Mouse (Mus musculus) limb, embryonic 10.5 days (tissue): ENCODE data around the gene D930020B18Rik. TPM values are rescaled to one million over a fixed set of nuclear protein-coding genes. Genes with fewer than 3 reads are reported as not detected.

ENCODE experiments used
- DNase-seq: peaks from one replicate; pipeline ENCODE4 v3.0.0-alpha.2; 2017; ENCODE audit warnings: low spot score
- H3K27ac ChIP-seq: fragments of 300-500 bp; sonication (generic); 2 replicates; pipeline ENCODE4 v1.5.1; 2016; ENCODE audit warnings: mild to moderate bottlenecking
- H3K27me3 ChIP-seq: fragments of 300-500 bp; sonication (generic); 2 replicates; pipeline ENCODE4 v1.6.1; 2016; ENCODE audit warnings: low read depth, mild to moderate bottlenecking; ENCODE audit not compliant: poor library complexity, severe bottlenecking
- H3K36me3 ChIP-seq: fragments of 300-500 bp; sonication (generic); 2 replicates; pipeline ENCODE4 v1.6.1; 2016; ENCODE audit warnings: mild to moderate bottlenecking, moderate library complexity
- H3K4me1 ChIP-seq: fragments of 300-500 bp; sonication (generic); 2 replicates; pipeline ENCODE4 v1.6.1; 2016
- H3K4me3 ChIP-seq: fragments of 300-500 bp; sonication (generic); 2 replicates; pipeline ENCODE4 v1.5.1; 2016; ENCODE audit warnings: mild to moderate bottlenecking, moderate library complexity
- H3K9me3 ChIP-seq: fragments of 300-500 bp; sonication (generic); replicated peaks from 2 replicates; pipeline ENCODE4 v1.6.1; 2016; ENCODE audit warnings: mild to moderate bottlenecking
- WGBS: fragments of 180-500 bp; shearing (Covaris S2); methylation state at CpG from one replicate; pipeline ENCODE4 v1.1.7; 2016; 5-methylcytosine and 5-hydroxymethylcytosine counted together
- polyA plus RNA-seq: library from polyadenylated mRNA; unstranded; fragments of >200 nt; fragmentation: Nextera tagmentation; extraction: Ambion mirVana; gene quantifications from 2 replicates; pipeline ENCODE4 v1.2.1, GENCODE M21; 2016

D930020B18Rik gene
- polyA plus RNA-seq, 1 experiment from 2014 or later: 0.53 TPM

DNA sequence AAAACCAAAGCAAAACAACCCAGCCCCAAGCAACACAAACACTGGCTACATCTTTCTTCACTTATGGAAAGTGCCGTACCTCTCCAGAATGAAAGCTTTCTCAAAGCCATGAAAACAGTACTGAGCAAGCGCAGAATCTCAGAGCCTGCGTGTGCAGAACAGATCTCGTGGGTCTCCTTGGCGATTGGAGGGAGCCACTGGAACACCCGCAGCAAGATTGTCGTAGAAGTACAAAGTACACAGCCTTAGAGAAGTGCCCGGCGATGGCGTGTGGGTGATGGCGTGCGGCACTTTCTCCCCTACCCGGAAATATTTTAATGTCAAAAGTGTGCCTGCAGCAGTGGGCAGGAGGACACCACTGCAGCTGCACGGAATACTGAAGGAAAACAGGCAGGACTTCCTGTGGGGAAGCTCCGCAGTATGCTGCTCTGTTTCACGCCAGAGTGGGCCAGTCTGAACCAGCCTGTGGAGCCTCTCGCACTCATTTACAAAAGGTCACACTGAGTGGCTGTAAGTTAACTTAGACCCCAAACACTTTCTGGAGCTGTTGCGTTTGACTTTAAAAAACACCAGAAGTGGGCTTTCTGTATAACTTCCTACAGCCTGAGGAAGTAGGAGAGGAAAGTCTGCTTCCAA is 51.7 kb downstream of the D930020B18Rik start:
- Histone ChIP-seq H3K27me3 (no peaks in the 10 kb centered on the region), H3K4me3 (peak overlapping the region; percentile 25; the same call in 1 of the 2 replicates), H3K4me1 (peaks cover 22% of the 10 kb centered on the region), H3K27ac (peak overlapping the region; percentile 36; the same call in 1 of the 2 replicates), H3K36me3 (no peaks in the 10 kb centered on the region), H3K9me3 (no peaks in the 10 kb centered on the region)
- WGBS: 58% methylated on average over 18 of the region's 18 CpGs
- DNase-seq: no peak

DNA sequence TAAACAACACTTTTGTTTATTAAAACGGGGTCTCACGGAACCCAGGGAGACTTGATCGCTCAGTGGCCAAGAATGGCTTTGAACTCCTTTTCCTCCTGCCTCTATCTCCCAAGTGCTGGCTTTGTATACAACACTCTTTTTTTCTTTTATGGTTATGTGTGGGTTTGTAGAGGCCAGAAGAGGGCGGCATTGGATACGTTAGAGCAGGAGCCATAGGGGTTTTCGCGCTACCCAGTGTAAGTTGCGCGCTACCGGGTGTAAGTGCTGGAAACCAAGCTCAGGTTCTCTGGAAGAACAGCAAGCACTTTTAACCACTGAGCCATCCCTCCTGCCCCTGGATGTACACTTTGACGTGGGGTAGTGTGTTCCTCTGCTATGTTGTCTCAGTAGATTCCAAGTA is 53.2 kb downstream of the D930020B18Rik start:
- Histone ChIP-seq H3K4me1 (peaks cover 21% of the 10 kb centered on the region), H3K9me3 (no peaks in the 10 kb centered on the region), H3K27me3 (no peaks in the 10 kb centered on the region), H3K4me3 (no peak overlapping the region), H3K36me3 (no peaks in the 10 kb centered on the region), H3K27ac (no peak overlapping the region)
- no peak for DNase-seq
- WGBS: 76% methylated on average over 11 of the region's 11 CpGs

DNA sequence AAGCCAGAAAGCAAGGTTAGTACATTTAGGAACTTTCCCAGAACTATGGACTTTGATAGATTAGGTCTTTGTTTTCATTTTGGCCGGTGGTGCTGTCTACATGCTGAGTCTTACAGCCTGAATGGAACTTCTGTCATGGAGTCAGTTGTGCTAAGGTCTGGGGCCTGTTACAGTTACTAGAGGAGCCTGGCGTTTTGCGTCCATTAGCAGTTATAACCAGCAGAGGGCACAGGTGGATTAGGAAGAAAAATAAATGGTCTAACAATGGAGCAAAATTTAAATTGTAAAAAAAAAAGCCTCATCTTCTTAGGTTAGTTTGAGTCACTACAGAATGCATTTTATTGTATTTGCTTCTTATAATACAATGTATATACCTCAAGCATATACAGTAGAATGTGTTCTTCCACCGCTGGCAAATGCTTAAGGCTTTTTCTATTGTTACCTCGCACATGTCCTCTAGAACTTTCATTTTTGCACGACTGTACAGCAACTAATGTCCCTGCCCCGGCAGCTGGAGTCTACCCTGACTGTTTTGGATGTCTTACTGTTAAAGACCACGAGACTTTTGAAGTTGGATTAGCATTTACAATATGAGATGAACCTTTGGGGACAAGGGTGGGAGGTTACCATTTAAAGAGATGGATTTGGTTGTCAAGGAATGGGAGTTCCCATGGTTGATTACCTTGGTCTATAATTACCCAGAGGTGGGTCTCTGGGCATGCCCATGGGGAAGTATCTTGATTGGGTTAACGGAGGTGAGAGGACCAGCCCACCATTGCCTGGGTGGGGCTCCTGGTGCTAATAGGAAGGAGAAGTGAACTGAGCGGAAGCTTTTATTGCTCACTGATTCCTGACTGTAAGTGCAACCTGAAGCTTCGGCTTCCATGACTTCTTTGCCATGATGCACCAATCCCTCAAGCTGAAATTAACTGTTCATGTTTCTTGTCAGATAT is 60.2 kb downstream of the D930020B18Rik start:
- DNase-seq: no peak
- Histone ChIP-seq H3K27me3 (no peaks in the 10 kb centered on the region), H3K27ac (no peak overlapping the region), H3K4me1 (no peaks in the 10 kb centered on the region), H3K4me3 (no peak overlapping the region), H3K9me3 (no peaks in the 10 kb centered on the region), H3K36me3 (no peaks in the 10 kb centered on the region)
- 66% methylated on average over 11 of the region's 11 CpGs for WGBS

GRCm38 (mm10) chr10:121703619-121704018 is 62.2 kb downstream of the D930020B18Rik start:
- 87% methylated on average over 6 of the region's 6 CpGs for WGBS

GRCm38 (mm10) chr10:121704871-121705270 is 63.5 kb downstream of the D930020B18Rik start:
- H3K27ac ChIP-seq: no peak overlapping the region
- no peak for DNase-seq
- H3K4me3 ChIP-seq: no peak overlapping the region
- WGBS: 95% methylated on average over 6 of the region's 6 CpGs
- H3K36me3 ChIP-seq: no peaks in the 10 kb centered on the region
- H3K27me3 ChIP-seq: no peaks in the 10 kb centered on the region
- H3K4me1 ChIP-seq: no peaks in the 10 kb centered on the region
- no peaks in the 10 kb centered on the region for H3K9me3 ChIP-seq

More at GRCm38 (mm10) chr10:121703619-121704018, 62.2 kb downstream of the D930020B18Rik start:
- Histone ChIP-seq H3K4me3 (no peak overlapping the region), H3K27me3 (no peaks in the 10 kb centered on the region), H3K27ac (no peak overlapping the region), H3K9me3 (no peaks in the 10 kb centered on the region), H3K36me3 (no peaks in the 10 kb centered on the region), H3K4me1 (no peaks in the 10 kb centered on the region)
- no peak for DNase-seq

DNA sequence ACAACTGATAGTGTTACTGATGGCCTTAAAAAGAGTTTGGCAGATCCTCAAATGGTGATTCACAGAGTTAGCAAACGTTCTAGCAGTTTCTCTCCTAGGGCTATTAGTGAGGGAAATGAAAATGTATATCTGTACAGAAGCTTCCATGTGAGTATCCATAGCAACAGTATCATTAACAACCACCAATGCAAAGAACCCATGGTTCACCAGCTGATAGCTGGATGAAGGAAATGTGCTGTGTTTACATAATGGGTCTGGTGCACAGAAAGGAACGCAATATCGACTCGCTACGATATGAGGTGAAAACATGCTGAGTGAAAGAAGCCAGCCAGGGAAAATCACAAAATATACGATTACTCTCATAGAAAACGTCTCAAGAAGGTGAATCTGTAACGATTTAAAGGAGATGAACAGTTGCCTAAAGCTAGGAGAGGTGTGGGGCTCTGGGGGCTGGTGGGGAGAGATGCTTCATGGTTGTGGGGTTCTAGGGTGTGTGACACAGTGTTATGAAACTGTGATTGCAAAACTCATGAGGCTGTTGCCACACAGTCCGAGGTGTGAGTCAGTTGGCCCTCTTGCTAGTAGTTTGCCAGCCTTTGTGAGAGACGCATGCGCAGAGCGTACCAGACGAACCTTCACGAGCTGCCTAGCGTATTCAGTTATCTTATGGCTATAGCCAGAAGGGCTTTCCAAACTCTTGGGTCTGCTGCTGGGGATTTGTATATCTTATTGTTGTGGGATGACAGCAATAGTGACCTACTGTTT is 64.2 kb downstream of the D930020B18Rik start:
- Histone ChIP-seq H3K4me1 (no peaks in the 10 kb centered on the region), H3K9me3 (no peaks in the 10 kb centered on the region), H3K4me3 (no peak overlapping the region), H3K27ac (no peak overlapping the region), H3K27me3 (no peaks in the 10 kb centered on the region), H3K36me3 (no peaks in the 10 kb centered on the region)
- WGBS: 92% methylated on average over 15 of the region's 15 CpGs
- DNase-seq: no peak

DNA sequence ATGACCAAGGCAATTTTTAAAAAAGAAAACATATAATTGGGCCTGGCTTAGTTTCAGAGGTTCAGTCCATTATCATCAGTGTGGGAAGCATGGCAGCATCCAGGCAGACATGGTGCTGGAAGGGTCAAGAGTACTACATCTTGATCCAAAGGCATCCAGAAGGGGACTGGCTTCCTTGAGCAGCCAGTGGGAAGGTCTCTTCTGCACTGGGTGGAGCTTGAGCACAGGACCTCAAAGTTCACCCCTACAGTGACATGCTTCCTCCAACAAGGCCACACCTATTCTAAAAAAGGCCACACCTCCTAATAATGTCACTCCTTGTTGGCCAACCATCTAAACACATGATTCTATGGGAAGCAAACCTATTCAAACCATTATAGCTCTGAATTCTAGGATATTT is 75.5 kb downstream of the D930020B18Rik start:
- Histone ChIP-seq H3K27me3 (no peaks in the 10 kb centered on the region), H3K36me3 (no peaks in the 10 kb centered on the region), H3K4me1 (no peaks in the 10 kb centered on the region), H3K9me3 (0 out of 2 replicates have a peak, but pooled peaks cover 4% of the 10 kb centered on the region), H3K27ac (no peak overlapping the region), H3K4me3 (no peak overlapping the region)
- DNase-seq: no peak

DNA sequence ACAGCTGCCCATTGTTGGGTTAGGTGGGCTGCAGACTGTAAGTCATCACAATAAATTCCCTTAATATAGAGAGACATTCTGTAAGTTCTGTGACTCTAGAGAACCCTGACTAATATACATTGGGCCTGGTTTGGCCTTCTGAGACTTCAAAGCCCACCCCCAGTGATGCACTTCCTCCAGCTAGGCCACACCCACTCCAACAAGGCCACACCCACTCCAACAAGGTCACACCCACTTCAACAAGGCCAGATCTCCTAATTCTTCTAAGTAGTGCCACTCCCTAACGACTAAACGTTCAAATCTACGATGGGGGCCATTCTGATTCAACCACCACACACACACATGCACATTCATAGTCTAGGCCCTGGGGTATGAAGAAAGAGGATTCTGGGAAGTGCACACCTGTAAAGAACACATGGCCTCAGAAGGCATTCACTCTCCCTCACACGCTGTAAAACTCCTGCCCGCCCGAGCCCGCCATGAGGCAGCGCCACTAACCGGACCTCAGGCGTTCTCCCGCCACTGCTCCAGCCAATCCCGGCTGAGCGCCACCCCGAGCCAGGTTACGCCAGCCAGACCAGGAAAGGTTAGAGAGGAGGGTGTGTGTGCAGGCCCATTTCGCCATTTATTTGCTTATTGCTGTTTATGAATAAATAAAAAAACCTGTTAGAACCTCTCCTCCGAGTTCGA is 77.7 kb downstream of the D930020B18Rik start:
- H3K9me3 ChIP-seq: 0 out of 2 replicates have a peak, but pooled peaks cover 7% of the 10 kb centered on the region
- no peak for DNase-seq

DNA sequence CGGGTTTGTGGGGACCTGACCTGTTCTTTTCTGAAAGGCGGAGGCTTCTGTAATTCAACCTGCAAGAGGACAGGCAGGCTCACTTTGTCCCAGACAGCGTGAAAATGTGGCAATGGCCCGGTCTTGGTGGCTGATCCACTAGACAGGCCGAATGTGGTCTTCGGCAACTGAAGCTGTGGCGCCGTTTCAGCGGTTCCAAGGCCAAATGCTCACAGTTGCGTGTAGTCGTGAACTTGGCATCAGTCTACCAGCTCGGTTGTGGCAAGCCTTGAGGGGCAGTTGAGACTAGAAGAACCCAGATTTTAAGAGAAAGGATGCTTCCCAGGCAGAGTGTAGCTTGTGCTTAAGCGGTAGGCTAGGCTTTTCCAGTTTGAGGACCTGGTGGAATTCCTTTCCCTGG is 79.3 kb downstream of the D930020B18Rik start:
- no peaks in the 10 kb centered on the region for H3K36me3 ChIP-seq
- no peak overlapping the region for H3K27ac ChIP-seq
- DNase-seq: no peak
- H3K4me1 ChIP-seq: no peaks in the 10 kb centered on the region
- no peaks in the 10 kb centered on the region for H3K27me3 ChIP-seq
- 0 out of 2 replicates have a peak, but pooled peaks cover 7% of the 10 kb centered on the region for H3K9me3 ChIP-seq
- WGBS: 94% methylated on average over 13 of the region's 13 CpGs
- H3K4me3 ChIP-seq: no peak overlapping the region

More for the DNA sequence above, 77.7 kb downstream of the D930020B18Rik start:
- Histone ChIP-seq H3K27ac (no peak overlapping the region), H3K27me3 (no peaks in the 10 kb centered on the region), H3K4me1 (no peaks in the 10 kb centered on the region), H3K36me3 (no peaks in the 10 kb centered on the region), H3K4me3 (no peak overlapping the region)
- WGBS: 92% methylated on average over 18 of the region's 18 CpGs

GRCm38 (mm10) chr10:121726505-121726904 is 85.1 kb downstream of the D930020B18Rik start:
- Histone ChIP-seq H3K36me3 (no peaks in the 10 kb centered on the region), H3K27ac (no peak overlapping the region), H3K27me3 (no peaks in the 10 kb centered on the region)

DNA sequence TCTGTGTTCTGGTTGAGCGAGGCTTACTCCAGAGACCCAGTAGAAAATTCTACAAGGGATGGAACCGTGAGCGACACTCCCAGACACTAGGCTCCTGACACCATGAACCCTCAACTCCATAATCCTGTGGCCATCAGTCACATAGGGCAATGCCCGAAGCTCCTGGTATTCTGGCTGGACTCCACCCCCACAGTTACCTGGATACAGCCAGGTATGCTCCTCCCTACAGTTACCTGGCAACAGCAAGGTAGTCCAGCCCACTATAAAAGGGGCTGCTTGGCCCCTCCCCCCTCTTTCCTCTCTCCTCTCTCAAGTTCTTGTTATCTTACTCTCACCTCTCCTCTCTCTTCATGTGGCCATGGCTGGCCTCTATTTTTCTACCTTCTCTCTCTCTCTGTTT is 85.8 kb downstream of the D930020B18Rik start:
- 72% methylated on average over 4 of the region's 4 CpGs for WGBS

More at GRCm38 (mm10) chr10:121726505-121726904, 85.1 kb downstream of the D930020B18Rik start:
- H3K9me3 ChIP-seq: 0 out of 2 replicates have a peak, but pooled peaks cover 4% of the 10 kb centered on the region
- 71% methylated on average over 4 of the region's 4 CpGs for WGBS
- H3K4me3 ChIP-seq: no peak overlapping the region
- H3K4me1 ChIP-seq: no peaks in the 10 kb centered on the region
- no peak for DNase-seq

DNA sequence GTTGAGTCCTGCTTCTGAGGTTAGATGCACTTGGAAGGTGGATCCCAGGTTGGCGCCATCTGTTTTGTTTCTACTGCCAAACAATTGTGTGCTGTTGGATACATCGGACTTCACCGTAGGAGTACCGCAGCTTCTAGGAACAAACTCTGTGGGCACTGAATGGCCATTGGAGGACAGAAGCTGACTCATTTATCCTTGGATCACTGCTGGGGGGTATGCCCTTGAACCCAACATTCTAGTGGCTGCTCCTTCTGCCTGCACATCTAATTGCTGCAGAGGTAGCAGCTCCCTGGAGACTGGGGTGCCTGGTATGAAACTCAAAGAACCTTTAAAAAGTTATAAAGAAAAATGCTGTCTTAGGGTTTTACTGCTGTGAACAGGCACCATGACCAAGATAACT is 86.8 kb downstream of the D930020B18Rik start:
- Histone ChIP-seq H3K4me3 (no peak overlapping the region), H3K9me3 (no peaks in the 10 kb centered on the region), H3K4me1 (no peaks in the 10 kb centered on the region), H3K27ac (no peak overlapping the region), H3K36me3 (no peaks in the 10 kb centered on the region), H3K27me3 (no peaks in the 10 kb centered on the region)
- no peak for DNase-seq
- WGBS: 98% methylated on average over 4 of the region's 4 CpGs

More for the DNA sequence above, 85.8 kb downstream of the D930020B18Rik start:
- no peaks in the 10 kb centered on the region for H3K27me3 ChIP-seq
- no peak overlapping the region for H3K4me3 ChIP-seq
- 0 out of 2 replicates have a peak, but pooled peaks cover under 1% of the 10 kb centered on the region for H3K9me3 ChIP-seq
- DNase-seq: no peak
- H3K4me1 ChIP-seq: no peaks in the 10 kb centered on the region
- no peak overlapping the region for H3K27ac ChIP-seq
- H3K36me3 ChIP-seq: no peaks in the 10 kb centered on the region
